Mouse (Mus musculus): Measurements from ENCODE around the gene Ado.

DNA sequence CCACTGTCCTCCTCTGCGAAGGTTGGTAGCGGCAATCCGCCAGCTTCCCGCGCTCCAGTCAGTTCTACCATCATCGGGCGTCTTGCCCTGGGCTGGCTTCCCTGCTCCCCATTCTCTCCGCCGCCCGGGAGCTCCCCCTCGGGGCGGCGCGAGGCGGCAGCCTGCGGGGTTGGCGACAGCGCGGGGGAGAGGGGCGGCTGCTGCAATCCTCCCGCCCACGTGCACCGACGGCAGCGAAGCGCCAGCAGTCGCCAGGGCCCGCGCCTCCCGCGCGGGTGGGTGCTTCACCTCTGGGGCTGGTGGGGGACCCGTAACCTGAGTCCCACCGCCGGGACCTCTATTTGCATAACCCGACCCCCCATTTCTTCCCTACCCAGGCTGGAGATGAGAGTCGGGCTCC is 13.5 kb downstream of the Ado start, which contains the start of gene Egr2:
- TF ChIP-seq CTCF (IDR thresholded peaks at IDR 0.05; ENCODE audit: control insufficient read depth, insufficient read depth, low read length) (no peak), POLR2A (IDR thresholded peaks at IDR 0.05; ENCODE audit: borderline replicate concordance, control insufficient read depth, low read depth, low read length) (no peak)

All from bone marrow, adult 2 months (tissue).